Mouse (Mus musculus) layer of hippocampus, postnatal 14 days (tissue): ENCODE data around the gene Dmrtb1. TPM values are rescaled to one million over a fixed set of nuclear protein-coding genes. Genes with fewer than 3 reads are reported as not detected.

ENCODE experiments used
- microRNA-seq, 2 experiments: library from miRNA; unstranded; fragments of <30 nt; microRNA quantifications; one replicate each; pipeline ENCODE4 v1.2.0; 2021
- total RNA-seq, 2 experiments: library from RNA; stranded (reverse); gene quantifications; 2 replicates each; pipeline ENCODE4 v1.2.3; 2021

Dmrtb1 gene
- total RNA-seq, 2 experiments from 2014 or later: 1.6 to 3.0 TPM

Small RNA genes lying within 50 kb of the gene (microRNA-seq; reads per million reads assigned to microRNA genes)
- 0 reads per million in 2 experiments for gene Gm25123

Other genes with a start within 250 kb of the Dmrtb1 start
- 1 to 10 TPM; 1.1 to 1.3 TPM for gene Glis1, start 249.6 kb downstream of the Dmrtb1 start, total RNA-seq
- 100 to 1,000 TPM; 116 to 132 TPM for gene Lrp8, start 118.0 kb upstream of the Dmrtb1 start, total RNA-seq
- gene Magoh, start 195.5 kb upstream of the Dmrtb1 start, total RNA-seq: 10 to 100 TPM; 37.4 to 40.5 TPM
- 10 to 100 TPM; 61.0 to 69.7 TPM for gene 0610037L13Rik, start 205.6 kb upstream of the Dmrtb1 start, total RNA-seq
- gene Cpt2, start 239.4 kb upstream of the Dmrtb1 start, total RNA-seq: 1 to 10 TPM; 8.4 to 8.9 TPM